Mouse (Mus musculus) heart, embryonic 11.5 days (tissue): Measurements from ENCODE around the gene Phc3. TPM values are rescaled to one million over a fixed set of nuclear protein-coding genes. Genes with fewer than 3 reads are reported as not detected.
"Not testable (repeated sequence)": the region's sequence is repeated elsewhere in the genome, so short reads cannot be mapped to it uniquely, and the experiment has no call there.

Experiments used
- ATAC-seq: fragments of 200-750 bp; cut with Nextera tagmentation; replicated peaks from 2 replicates; pipeline ENCODE4 v1.8.0; 2017; ENCODE audit warnings: moderate library complexity; ENCODE audit not compliant: insufficient number of reproducible peaks, low FRiP score, low TSS enrichment
- H3K27ac ChIP-seq: fragments of 300-500 bp; sonication (generic); 2 replicates; pipeline ENCODE4 v1.5.1; 2014; ENCODE audit warnings: mild to moderate bottlenecking, low read depth, low read length
- H3K27me3 ChIP-seq: fragments of 300-500 bp; sonication (generic); 2 replicates; pipeline ENCODE4 v1.6.1; 2014; ENCODE audit warnings: mild to moderate bottlenecking, low read length, mixed read lengths; ENCODE audit not compliant: control insufficient read depth, insufficient read depth
- H3K36me3 ChIP-seq: fragments of 300-500 bp; sonication (generic); 2 replicates; pipeline ENCODE4 v1.6.1; 2014; ENCODE audit warnings: mild to moderate bottlenecking, low read length, moderate library complexity, mixed read lengths; ENCODE audit not compliant: control insufficient read depth, insufficient read depth
- H3K4me1 ChIP-seq: fragments of 300-500 bp; sonication (generic); 2 replicates; pipeline ENCODE4 v1.6.1; 2014; ENCODE audit warnings: low read length; ENCODE audit not compliant: control insufficient read depth, insufficient read depth
- H3K4me2 ChIP-seq: fragments of 300-500 bp; sonication (generic); 2 replicates; pipeline ENCODE4 v1.6.1; 2014; ENCODE audit warnings: mild to moderate bottlenecking, moderate library complexity
- H3K4me3 ChIP-seq: fragments of 300-500 bp; sonication (generic); 2 replicates; pipeline ENCODE4 v1.5.1; 2014; ENCODE audit warnings: low read depth, low read length
- H3K9ac ChIP-seq: fragments of 300-500 bp; sonication (generic); 2 replicates; pipeline ENCODE4 v1.6.1; 2014; ENCODE audit warnings: mild to moderate bottlenecking, low read depth, low read length, moderate library complexity
- H3K9me3 ChIP-seq: fragments of 300-500 bp; sonication (generic); replicated peaks from 2 replicates; pipeline ENCODE4 v1.6.1; 2016; ENCODE audit warnings: low read length; ENCODE audit not compliant: control insufficient read depth
- WGBS: fragments of 180-500 bp; shearing (Covaris S2); extraction: QIAGEN DNeasy Blood & Tissue Kit; methylation state at CpG from one replicate; pipeline ENCODE4 v1.1.7; 2014; ENCODE audit not compliant: insufficient replicate concordance; 5-methylcytosine and 5-hydroxymethylcytosine counted together
- polyA plus RNA-seq: library from polyadenylated mRNA; unstranded; fragments of >200 nt; fragmentation: Nextera tagmentation; extraction: Ambion mirVana; gene quantifications from 2 replicates; pipeline ENCODE4 v1.2.1, GENCODE M21; 2014

The Phc3 gene
- polyA plus RNA-seq, 1 experiment from 2014 or later: 6.7 TPM

DNA sequence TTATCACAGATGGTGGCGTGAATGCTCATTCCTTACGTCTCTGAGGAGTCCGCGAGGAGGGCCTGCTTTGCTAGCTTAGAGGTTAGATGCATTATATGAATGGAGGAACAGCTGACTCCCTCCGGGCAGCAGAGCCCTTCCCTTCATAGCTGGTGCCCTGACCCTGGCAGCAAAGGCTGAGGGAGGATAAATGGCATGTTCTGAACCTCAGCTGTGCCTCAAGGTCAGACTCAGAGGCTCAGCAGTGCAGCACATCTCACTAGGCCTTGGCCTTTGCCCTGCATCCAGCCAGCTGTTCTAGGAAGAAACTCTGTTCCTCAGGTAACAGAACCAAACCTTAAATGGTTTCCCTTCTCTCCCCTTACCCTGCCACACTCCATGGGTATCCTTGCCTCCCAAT is 101.0 kb downstream of the Phc3 start:
- Histone ChIP-seq H3K36me3 (no peaks in the 10 kb centered on the region), H3K9me3 (no peaks in the 10 kb centered on the region), H3K4me3 (no peak overlapping the region), H3K9ac (no peak overlapping the region), H3K27me3 (no peaks in the 10 kb centered on the region), H3K4me1 (no peaks in the 10 kb centered on the region), H3K27ac (no peak overlapping the region), H3K4me2 (no peak overlapping the region)
- ATAC-seq: no peak
- 66% methylated on average over 5 of the region's 5 CpGs for WGBS

DNA sequence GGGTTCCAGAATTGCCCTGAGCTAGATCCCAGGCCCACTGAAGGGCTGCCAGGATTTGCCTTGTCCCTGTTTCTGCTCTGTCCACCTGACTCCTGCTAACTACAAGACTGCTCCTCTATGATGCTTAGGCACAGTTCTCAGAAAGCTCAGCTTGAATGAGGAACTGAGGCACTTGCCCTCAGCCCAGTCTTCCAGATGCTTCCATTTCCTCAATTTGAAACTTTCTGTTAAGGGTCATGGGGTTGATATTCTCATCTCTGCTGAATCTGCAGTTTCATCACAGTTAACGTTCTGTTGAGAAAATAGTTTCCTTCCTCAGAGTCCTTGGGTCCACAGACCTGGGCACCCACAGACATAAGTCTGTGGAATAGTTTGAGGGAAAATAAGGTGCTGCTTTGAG is 104.6 kb downstream of the Phc3 start:
- H3K27me3 ChIP-seq: no peaks in the 10 kb centered on the region
- ATAC-seq: no peak
- 69% methylated on average over 1 of the region's 1 CpGs for WGBS
- no peak overlapping the region for H3K4me3 ChIP-seq
- no peak overlapping the region for H3K27ac ChIP-seq
- H3K4me2 ChIP-seq: no peak overlapping the region
- H3K36me3 ChIP-seq: no peaks in the 10 kb centered on the region
- H3K9ac ChIP-seq: no peak overlapping the region
- no peaks in the 10 kb centered on the region for H3K4me1 ChIP-seq
- no peaks in the 10 kb centered on the region for H3K9me3 ChIP-seq

DNA sequence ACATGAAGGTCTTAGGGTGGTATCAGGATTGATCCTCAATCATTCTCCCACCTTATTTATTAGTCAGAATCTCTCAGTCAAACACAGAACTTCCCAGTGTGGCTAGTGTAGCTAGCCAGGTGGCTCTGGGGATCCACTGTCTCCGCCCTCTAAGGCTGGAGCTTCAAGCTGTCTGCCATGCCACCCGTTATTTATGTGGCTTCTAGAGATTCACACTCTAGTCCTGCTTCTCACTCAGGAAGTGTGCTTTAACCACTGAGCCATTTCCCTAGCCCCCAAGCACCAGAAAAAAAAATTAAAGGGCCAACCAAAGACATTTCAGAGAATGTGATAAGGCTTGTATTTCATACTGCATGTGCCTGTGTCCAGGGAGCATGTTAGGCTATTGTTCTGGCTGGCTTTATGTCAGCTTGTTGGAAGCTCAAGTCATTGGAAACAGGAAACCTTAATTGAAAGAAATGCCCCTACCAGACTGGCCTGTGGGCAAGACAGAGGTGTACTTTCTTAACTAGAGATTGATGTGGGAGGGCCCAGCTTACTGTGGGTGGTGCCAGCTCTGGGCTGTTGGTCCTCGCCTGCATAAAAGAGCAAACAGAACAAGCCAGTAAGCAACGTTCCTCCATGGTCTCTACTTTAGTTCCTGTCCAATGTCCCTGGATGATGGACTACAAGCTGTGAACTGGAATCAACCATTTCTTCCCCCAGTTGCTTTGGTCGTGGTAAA is 105.3 kb downstream of the Phc3 start:
- Histone ChIP-seq H3K27ac (no peak overlapping the region), H3K9ac (no peak overlapping the region), H3K4me1 (no peaks in the 10 kb centered on the region), H3K36me3 (no peaks in the 10 kb centered on the region), H3K4me2 (no peak overlapping the region), H3K4me3 (no peak overlapping the region), H3K9me3 (no peaks in the 10 kb centered on the region), H3K27me3 (no peaks in the 10 kb centered on the region)
- 71% methylated on average over 5 of the region's 5 CpGs for WGBS
- no peak for ATAC-seq

- WGBS: 73% methylated on average over 4 of the region's 4 CpGs
Measured at GRCm38 (mm10) chr3:30860705-30861104, 108.5 kb downstream of the Phc3 start.

GRCm38 (mm10) chr3:30859599-30859998 is 109.6 kb downstream of the Phc3 start:
- H3K27me3 ChIP-seq: peaks cover 11% of the 10 kb centered on the region
- not testable (repeated sequence) for ATAC-seq, H3K4me1 ChIP-seq, H3K4me2 ChIP-seq, H3K27ac ChIP-seq, H3K4me3 ChIP-seq, H3K9me3 ChIP-seq, H3K36me3 ChIP-seq, H3K9ac ChIP-seq
- WGBS: 85% methylated on average over 8 of the region's 8 CpGs

More at GRCm38 (mm10) chr3:30860705-30861104, 108.5 kb downstream of the Phc3 start:
- Histone ChIP-seq H3K36me3 (no peaks in the 10 kb centered on the region), H3K9me3 (no peaks in the 10 kb centered on the region), H3K4me1 (peaks cover under 1% of the 10 kb centered on the region; the same call in 1 of the 2 replicates), H3K27me3 (peaks cover 4% of the 10 kb centered on the region; the same call in 1 of the 2 replicates), H3K9ac (no peak overlapping the region), H3K4me3 (no peak overlapping the region), H3K4me2 (no peak overlapping the region), H3K27ac (no peak overlapping the region)
- ATAC-seq: no peak

DNA sequence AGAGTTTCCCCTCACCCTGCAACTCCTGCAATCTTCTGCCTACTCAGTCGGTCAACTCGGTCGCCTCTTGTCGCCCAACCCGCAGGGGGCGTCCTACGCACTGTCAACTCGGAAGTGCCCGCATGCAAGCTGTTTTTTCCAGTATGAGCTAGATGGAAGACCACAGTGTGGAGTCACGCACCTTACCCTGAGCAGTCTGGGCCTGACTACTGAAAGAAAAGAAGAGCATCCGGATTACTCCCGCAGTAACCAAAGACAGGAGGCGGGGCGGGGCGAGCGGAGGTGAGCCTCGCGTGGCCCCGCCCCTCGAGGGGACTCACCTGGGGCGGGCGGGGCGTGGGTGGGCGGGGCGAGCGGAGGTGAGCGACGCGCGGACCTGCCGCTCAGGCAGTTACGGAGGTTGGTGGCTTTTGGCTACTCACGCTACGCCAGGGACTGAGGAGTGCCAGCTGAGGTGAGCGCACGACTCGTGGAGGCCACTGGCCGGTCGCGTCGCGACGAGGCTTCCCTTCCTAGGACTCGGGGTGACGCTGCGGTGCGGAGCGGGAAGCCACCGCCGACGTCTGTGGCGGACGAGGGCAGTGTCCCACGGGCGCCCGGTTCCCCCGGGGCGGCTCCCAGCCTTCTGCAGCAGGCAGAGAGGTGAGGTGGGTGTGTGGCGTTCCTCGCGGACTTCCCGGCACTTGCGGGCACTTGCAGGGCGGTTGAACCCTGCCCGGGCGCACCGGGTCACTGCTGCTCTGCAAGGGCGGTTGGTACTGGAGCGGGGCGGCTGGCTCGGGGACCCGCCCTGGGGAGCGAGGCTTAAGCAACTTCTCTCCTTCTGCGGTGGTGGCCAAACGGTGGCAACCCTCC is 113.4 kb downstream of the Phc3 start, which contains the start of gene Gpr160:
Gene Gpr160 (plus strand): TSS at position 347 of the 855 bp plus-strand sequence.
- no peaks in the 10 kb centered on the region for H3K36me3 ChIP-seq
- peak within 1 kb of the TSS; percentile 67 for H3K4me3 ChIP-seq
- H3K4me2 ChIP-seq: peak within 1 kb of the TSS; percentile 97
- H3K4me1 ChIP-seq: peaks cover 3% of the 10 kb centered on the region
- peak; percentile 63 for ATAC-seq
- H3K27ac ChIP-seq: no peak within 1 kb of the TSS
- peaks cover 21% of the 10 kb centered on the region for H3K27me3 ChIP-seq
- under 1% methylated on average over 73 of the region's 75 CpGs for WGBS
- no peaks in the 10 kb centered on the region for H3K9me3 ChIP-seq
- H3K9ac ChIP-seq: peak within 1 kb of the TSS; percentile 63

DNA sequence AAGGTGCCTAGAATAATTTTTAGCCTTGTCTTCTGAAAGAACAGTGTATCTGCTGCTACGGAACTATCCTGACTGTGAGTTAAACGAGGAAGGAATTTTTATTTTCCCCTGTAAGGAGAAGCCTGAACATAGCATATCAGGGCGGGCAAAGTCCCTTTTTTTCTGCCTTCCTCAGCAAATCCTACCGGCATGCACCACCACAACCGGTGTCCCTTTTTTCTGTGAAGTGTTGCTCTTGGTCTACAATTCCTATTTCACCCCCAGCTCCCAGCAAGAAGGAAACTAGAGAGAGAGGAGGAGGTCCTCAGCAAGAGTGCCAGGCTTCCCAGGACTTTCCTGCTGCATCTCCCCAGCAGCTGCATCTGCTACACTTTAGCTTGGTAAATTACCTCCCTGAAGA is 115.6 kb downstream of the Phc3 start:
- no peak overlapping the region for H3K4me2 ChIP-seq
- no peak overlapping the region for H3K9ac ChIP-seq
- H3K4me1 ChIP-seq: peaks cover 3% of the 10 kb centered on the region
- no peak overlapping the region for H3K4me3 ChIP-seq
- peaks cover 21% of the 10 kb centered on the region for H3K27me3 ChIP-seq
- H3K27ac ChIP-seq: no peak overlapping the region
- no peaks in the 10 kb centered on the region for H3K9me3 ChIP-seq
- WGBS: 73% methylated on average over 5 of the region's 5 CpGs
- H3K36me3 ChIP-seq: no peaks in the 10 kb centered on the region
- no peak for ATAC-seq

DNA sequence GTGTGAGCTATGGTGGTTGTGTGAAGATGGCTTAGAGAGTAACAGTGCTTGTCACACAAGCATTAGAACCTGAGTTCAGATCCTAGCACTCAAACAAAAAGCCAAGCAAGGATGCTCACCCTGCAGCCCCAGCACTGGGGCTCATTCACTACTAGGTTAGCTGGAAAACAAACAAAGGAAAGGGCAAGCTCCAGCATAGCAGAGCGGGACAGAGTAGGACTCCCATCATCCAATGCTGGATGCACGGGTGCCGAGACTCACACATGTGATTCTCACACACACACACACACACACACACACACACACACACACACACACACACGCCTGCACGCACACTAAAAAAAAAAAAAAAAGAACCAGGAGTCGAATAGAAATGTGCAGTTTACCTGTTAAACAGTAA is 117.8 kb downstream of the Phc3 start:
- H3K36me3 ChIP-seq: no peaks in the 10 kb centered on the region
- no peaks in the 10 kb centered on the region for H3K9me3 ChIP-seq
- H3K27ac ChIP-seq: no peak overlapping the region
- 68% methylated on average over 6 of the region's 6 CpGs for WGBS
- ATAC-seq: no peak
- peaks cover 21% of the 10 kb centered on the region for H3K27me3 ChIP-seq
- no peak overlapping the region for H3K4me3 ChIP-seq
- no peak overlapping the region for H3K4me2 ChIP-seq
- H3K9ac ChIP-seq: no peak overlapping the region
- H3K4me1 ChIP-seq: peaks cover 3% of the 10 kb centered on the region
